Mouse (Mus musculus): ENCODE results near the gene Actr5. TPM values are rescaled to one million over a fixed set of nuclear protein-coding genes. Genes with fewer than 3 reads are reported as not detected.

The Actr5 gene
- polyA plus RNA-seq, 2 experiments: 3.6 to 4.9 TPM

GRCm38 (mm10) chr2:158672829-158673228 lies 48.1 kb downstream of the Actr5 start:
- 18% methylated on average over 6 of the region's 6 CpGs for WGBS (ENCODE audit: insufficient replicate concordance)
- Histone ChIP-seq H3K4me1 (replicated peaks; ENCODE audit: control insufficient read depth in 2 of 2, insufficient read depth in 2 of 2, low read length in 1 of 2) (no peaks in the 10 kb centered on the region), H3K4me2 (ENCODE audit: low read depth) (no peak overlapping the region), H3K9me3 (ENCODE audit: control insufficient read depth, low read length) (no peaks in the 10 kb centered on the region), H3K4me3 (ENCODE audit: insufficient read depth in 1 of 2, low read depth in 2 of 2, low read length in 2 of 2) (no peak overlapping the region), H3K27me3 (ENCODE audit: control insufficient read depth, insufficient read depth, low read length) (peaks cover 14% of the 10 kb centered on the region), H3K27ac (no peak overlapping the region), H3K36me3 (replicated peaks; ENCODE audit: control insufficient read depth, insufficient read depth, low read depth) (no peaks in the 10 kb centered on the region), H3K9ac (replicated peaks) (no peak overlapping the region)
- DNase-seq (ENCODE audit: low read depth in 3 of 3, low spot score in 3 of 3): no peak
- no peak for ATAC-seq (ENCODE audit: insufficient read depth)
- TF ChIP-seq CTCF (IDR thresholded peaks at IDR 0.05; ENCODE audit: low read depth) (no peak), EP300 (IDR thresholded peaks at IDR 0.05; ENCODE audit: low read depth) (no peak)

GRCm38 (mm10) chr2:158673493-158673892 lies 48.8 kb downstream of the Actr5 start:
- no peak overlapping the region for H3K9ac ChIP-seq (replicated peaks)
- 66% methylated on average over 4 of the region's 4 CpGs for WGBS (ENCODE audit: insufficient replicate concordance)

GRCm38 (mm10) chr2:158674131-158674530 lies 49.4 kb downstream of the Actr5 start:
- ATAC-seq (ENCODE audit: insufficient read depth): no peak

More at GRCm38 (mm10) chr2:158673493-158673892, 48.8 kb downstream of the Actr5 start:
- H3K4me1 ChIP-seq (replicated peaks; ENCODE audit: control insufficient read depth in 2 of 2, insufficient read depth in 2 of 2, low read length in 1 of 2): no peaks in the 10 kb centered on the region
- DNase-seq (ENCODE audit: low read depth in 3 of 3, low spot score in 3 of 3) (no peak), ATAC-seq (ENCODE audit: insufficient read depth) (no peak)
- H3K4me3 ChIP-seq (ENCODE audit: insufficient read depth in 1 of 2, low read depth in 2 of 2, low read length in 2 of 2): no peak overlapping the region
- H3K36me3 ChIP-seq (replicated peaks; ENCODE audit: control insufficient read depth, insufficient read depth, low read depth): no peaks in the 10 kb centered on the region
- TF ChIP-seq CTCF (IDR thresholded peaks at IDR 0.05; ENCODE audit: low read depth): no peak
- no peak for TF ChIP-seq EP300 (IDR thresholded peaks at IDR 0.05; ENCODE audit: low read depth)
- H3K9me3 ChIP-seq (ENCODE audit: control insufficient read depth, low read length): no peaks in the 10 kb centered on the region
- H3K27me3 ChIP-seq (ENCODE audit: control insufficient read depth, insufficient read depth, low read length): peaks cover 7% of the 10 kb centered on the region
- no peak overlapping the region for H3K4me2 ChIP-seq (ENCODE audit: low read depth)
- H3K27ac ChIP-seq: no peak overlapping the region

GRCm38 (mm10) chr2:158674759-158675158 lies 50.1 kb downstream of the Actr5 start:
- no peak overlapping the region for H3K27ac ChIP-seq
- H3K27me3 ChIP-seq (ENCODE audit: control insufficient read depth, insufficient read depth, low read length): no peaks in the 10 kb centered on the region
- H3K9ac ChIP-seq (replicated peaks): no peak overlapping the region
- TF ChIP-seq CTCF (IDR thresholded peaks at IDR 0.05; ENCODE audit: low read depth): no peak
- no peak for TF ChIP-seq EP300 (IDR thresholded peaks at IDR 0.05; ENCODE audit: low read depth)
- no peak for ATAC-seq (ENCODE audit: insufficient read depth)
- WGBS (ENCODE audit: insufficient replicate concordance): 64% methylated on average over 7 of the region's 7 CpGs
- no peaks in the 10 kb centered on the region for H3K36me3 ChIP-seq (replicated peaks; ENCODE audit: control insufficient read depth, insufficient read depth, low read depth)
- no peaks in the 10 kb centered on the region for H3K4me1 ChIP-seq (replicated peaks; ENCODE audit: control insufficient read depth in 2 of 2, insufficient read depth in 2 of 2, low read length in 1 of 2)
- H3K4me2 ChIP-seq (ENCODE audit: low read depth): no peak overlapping the region
- H3K9me3 ChIP-seq (ENCODE audit: control insufficient read depth, low read length): no peaks in the 10 kb centered on the region
- H3K4me3 ChIP-seq (ENCODE audit: insufficient read depth in 1 of 2, low read depth in 2 of 2, low read length in 2 of 2): no peak overlapping the region
- DNase-seq (ENCODE audit: low read depth in 3 of 3, low spot score in 3 of 3): no peak

More at GRCm38 (mm10) chr2:158674131-158674530, 49.4 kb downstream of the Actr5 start:
- TF ChIP-seq EP300 (IDR thresholded peaks at IDR 0.05; ENCODE audit: low read depth): no peak
- no peak for TF ChIP-seq CTCF (IDR thresholded peaks at IDR 0.05; ENCODE audit: low read depth)
- Histone ChIP-seq H3K27me3 (ENCODE audit: control insufficient read depth, insufficient read depth, low read length) (peaks cover under 1% of the 10 kb centered on the region), H3K9ac (replicated peaks) (no peak overlapping the region), H3K27ac (no peak overlapping the region), H3K4me2 (ENCODE audit: low read depth) (no peak overlapping the region), H3K4me1 (replicated peaks; ENCODE audit: control insufficient read depth in 2 of 2, insufficient read depth in 2 of 2, low read length in 1 of 2) (no peaks in the 10 kb centered on the region), H3K36me3 (replicated peaks; ENCODE audit: control insufficient read depth, insufficient read depth, low read depth) (no peaks in the 10 kb centered on the region), H3K9me3 (ENCODE audit: control insufficient read depth, low read length) (no peaks in the 10 kb centered on the region), H3K4me3 (ENCODE audit: insufficient read depth in 1 of 2, low read depth in 2 of 2, low read length in 2 of 2) (no peak overlapping the region)
- WGBS (ENCODE audit: insufficient replicate concordance): 62% methylated on average over 6 of the region's 6 CpGs
- no peak for DNase-seq (ENCODE audit: low read depth in 3 of 3, low spot score in 3 of 3)

- Histone ChIP-seq H3K9me3 (ENCODE audit: control insufficient read depth, low read length) (no peaks in the 10 kb centered on the region), H3K4me2 (ENCODE audit: low read depth) (no peak overlapping the region), H3K27ac (no peak overlapping the region), H3K4me1 (replicated peaks; ENCODE audit: control insufficient read depth in 2 of 2, insufficient read depth in 2 of 2, low read length in 1 of 2) (no peaks in the 10 kb centered on the region), H3K9ac (replicated peaks) (no peak overlapping the region), H3K27me3 (ENCODE audit: control insufficient read depth, insufficient read depth, low read length) (no peaks in the 10 kb centered on the region), H3K36me3 (replicated peaks; ENCODE audit: control insufficient read depth, insufficient read depth, low read depth) (no peaks in the 10 kb centered on the region), H3K4me3 (ENCODE audit: insufficient read depth in 1 of 2, low read depth in 2 of 2, low read length in 2 of 2) (no peak overlapping the region)
- no peak for DNase-seq (ENCODE audit: low read depth in 3 of 3, low spot score in 3 of 3)
- TF ChIP-seq CTCF (IDR thresholded peaks at IDR 0.05; ENCODE audit: low read depth) (no peak), EP300 (IDR thresholded peaks at IDR 0.05; ENCODE audit: low read depth) (no peak)
- WGBS (ENCODE audit: insufficient replicate concordance): 60% methylated on average over 6 of the region's 6 CpGs
- ATAC-seq (ENCODE audit: insufficient read depth): no peak
Measured at GRCm38 (mm10) chr2:158675161-158675560, 50.5 kb downstream of the Actr5 start.

Measured in liver, embryonic 14.5 days (tissue).